Mouse (Mus musculus): ENCODE measurements around the gene Cd59a. TPM values are rescaled to one million over a fixed set of nuclear protein-coding genes. Genes with fewer than 3 reads are reported as not detected.

Cd59a gene
- polyA plus RNA-seq, 1 experiment from 2014 or later: 71.9 TPM

DNA sequence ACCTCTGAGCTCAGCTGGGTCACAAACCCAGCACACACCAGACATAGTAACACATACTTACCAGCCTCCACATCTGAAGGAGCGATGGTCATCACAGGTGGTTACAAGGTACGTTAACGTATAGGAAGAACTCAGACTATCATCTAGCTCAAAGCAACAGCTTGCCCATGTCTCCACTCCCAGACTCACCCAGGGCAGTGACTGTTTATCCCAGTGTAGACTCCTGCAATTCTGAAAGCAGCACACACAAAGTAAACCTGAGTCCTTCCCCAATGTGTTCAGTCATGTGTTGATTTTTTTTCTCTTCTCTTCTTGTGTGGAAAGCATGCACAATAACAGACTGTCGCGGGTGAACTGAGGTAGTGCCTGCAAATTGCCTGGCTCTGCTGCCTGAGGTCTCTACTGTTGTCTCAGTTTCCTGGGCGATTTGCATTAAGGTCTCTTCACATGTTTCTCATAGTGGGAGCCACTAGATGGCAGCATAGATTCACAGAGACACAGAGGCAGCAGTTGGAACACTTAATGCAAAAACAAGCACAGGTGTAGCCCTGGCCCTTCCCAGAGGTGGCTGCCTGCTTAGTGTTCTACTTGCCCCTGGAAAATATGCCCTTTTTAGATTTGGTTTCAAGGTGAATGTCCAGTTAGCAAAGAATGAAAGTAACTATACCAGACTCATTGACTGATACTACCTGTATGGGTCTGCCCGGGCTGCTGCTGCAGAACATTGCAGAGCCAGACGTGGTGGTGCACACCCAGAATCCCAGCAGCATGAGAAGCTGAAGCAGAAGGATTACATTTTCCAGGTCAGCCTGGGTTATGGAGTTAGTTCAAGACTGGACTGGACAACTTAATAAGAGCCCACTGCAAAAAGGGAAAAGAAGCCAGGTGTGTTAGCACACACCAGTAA lies 38.8 kb downstream of the Cd59a start:
- H3K4me2 ChIP-seq (replicated peaks; ENCODE audit: low read depth): no peak overlapping the region
- H3K9me3 ChIP-seq (ENCODE audit: control insufficient read depth): no peaks in the 10 kb centered on the region
- WGBS: 47% methylated on average over 8 of the region's 8 CpGs
- no peak overlapping the region for H3K27ac ChIP-seq (ENCODE audit: low read depth, low read length)
- H3K4me1 ChIP-seq (replicated peaks; ENCODE audit: control insufficient read depth, insufficient read depth, low read length): 0 out of 2 replicates have a peak, but pooled peaks cover 6% of the 10 kb centered on the region
- no peak overlapping the region for H3K4me3 ChIP-seq (ENCODE audit: low read depth, low read length)
- ATAC-seq: 0 out of 2 replicates have a peak, but pooled peaks have one; percentile 15
- no peaks in the 10 kb centered on the region for H3K27me3 ChIP-seq (replicated peaks; ENCODE audit: control insufficient read depth, insufficient read depth, low read length)
- H3K9ac ChIP-seq (ENCODE audit: low read depth, low read length): no peak overlapping the region
- TF ChIP-seq CTCF (IDR thresholded peaks at IDR 0.05; ENCODE audit: low read depth): peak; percentile 97
- no peaks in the 10 kb centered on the region for H3K36me3 ChIP-seq (ENCODE audit: control insufficient read depth, insufficient read depth)

- ATAC-seq: no peak
- H3K9me3 ChIP-seq (ENCODE audit: control insufficient read depth): no peaks in the 10 kb centered on the region
- no peak overlapping the region for H3K27ac ChIP-seq (ENCODE audit: low read depth, low read length)
- TF ChIP-seq CTCF (IDR thresholded peaks at IDR 0.05; ENCODE audit: low read depth): no peak
- H3K27me3 ChIP-seq (replicated peaks; ENCODE audit: control insufficient read depth, insufficient read depth, low read length): no peaks in the 10 kb centered on the region
- no peak overlapping the region for H3K4me2 ChIP-seq (replicated peaks; ENCODE audit: low read depth)
- H3K9ac ChIP-seq (ENCODE audit: low read depth, low read length): no peak overlapping the region
- WGBS: 69% methylated on average over 2 of the region's 2 CpGs
- H3K4me3 ChIP-seq (ENCODE audit: low read depth, low read length): no peak overlapping the region
- 0 out of 2 replicates have a peak, but pooled peaks cover 6% of the 10 kb centered on the region for H3K4me1 ChIP-seq (replicated peaks; ENCODE audit: control insufficient read depth, insufficient read depth, low read length)
- no peaks in the 10 kb centered on the region for H3K36me3 ChIP-seq (ENCODE audit: control insufficient read depth, insufficient read depth)
These were observed 40.3 kb downstream of the Cd59a start for GRCm38 (mm10) chr2:104135920-104136319.

DNA sequence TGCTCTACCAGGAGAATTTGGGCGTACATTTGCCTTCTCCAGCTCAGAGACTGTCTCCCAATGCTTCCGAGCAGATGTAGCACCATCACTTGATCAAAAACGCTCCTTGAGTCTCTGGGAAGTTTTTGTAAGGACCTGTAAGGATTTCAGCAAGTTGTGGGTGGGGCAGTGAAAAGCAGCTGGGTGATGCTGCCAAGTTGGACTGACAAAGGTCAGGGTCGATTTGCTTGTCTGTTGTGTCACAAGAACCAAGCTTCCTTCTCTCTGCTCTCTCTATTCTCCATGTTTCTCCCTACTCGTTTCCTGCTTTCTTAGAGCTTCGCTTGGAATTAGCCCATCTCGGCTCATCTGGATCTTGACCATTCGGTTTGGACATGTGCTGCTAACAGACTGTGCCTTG lies 46.5 kb downstream of the Cd59a start:
- H3K4me1 ChIP-seq (replicated peaks; ENCODE audit: control insufficient read depth, insufficient read depth, low read length): no peaks in the 10 kb centered on the region
- no peaks in the 10 kb centered on the region for H3K9me3 ChIP-seq (ENCODE audit: control insufficient read depth)
- 90% methylated on average over 8 of the region's 8 CpGs for WGBS
- H3K4me3 ChIP-seq (ENCODE audit: low read depth, low read length): no peak overlapping the region
- no peaks in the 10 kb centered on the region for H3K27me3 ChIP-seq (replicated peaks; ENCODE audit: control insufficient read depth, insufficient read depth, low read length)
- no peak overlapping the region for H3K27ac ChIP-seq (ENCODE audit: low read depth, low read length)
- TF ChIP-seq CTCF (IDR thresholded peaks at IDR 0.05; ENCODE audit: low read depth): no peak
- no peaks in the 10 kb centered on the region for H3K36me3 ChIP-seq (ENCODE audit: control insufficient read depth, insufficient read depth)
- no peak overlapping the region for H3K9ac ChIP-seq (ENCODE audit: low read depth, low read length)
- ATAC-seq: no peak
- H3K4me2 ChIP-seq (replicated peaks; ENCODE audit: low read depth): no peak overlapping the region

GRCm38 (mm10) chr2:104144004-104144403 lies 48.4 kb downstream of the Cd59a start:
- 84% methylated on average over 12 of the region's 12 CpGs for WGBS
- Histone ChIP-seq H3K9ac (ENCODE audit: low read depth, low read length) (no peak overlapping the region), H3K27ac (ENCODE audit: low read depth, low read length) (no peak overlapping the region), H3K4me2 (replicated peaks; ENCODE audit: low read depth) (no peak overlapping the region), H3K4me1 (replicated peaks; ENCODE audit: control insufficient read depth, insufficient read depth, low read length) (no peaks in the 10 kb centered on the region), H3K27me3 (replicated peaks; ENCODE audit: control insufficient read depth, insufficient read depth, low read length) (no peaks in the 10 kb centered on the region), H3K9me3 (ENCODE audit: control insufficient read depth) (no peaks in the 10 kb centered on the region), H3K36me3 (ENCODE audit: control insufficient read depth, insufficient read depth) (no peaks in the 10 kb centered on the region), H3K4me3 (ENCODE audit: low read depth, low read length) (no peak overlapping the region)
- no peak for TF ChIP-seq CTCF (IDR thresholded peaks at IDR 0.05; ENCODE audit: low read depth)
- no peak for ATAC-seq

GRCm38 (mm10) chr2:104145983-104146382 lies 50.4 kb downstream of the Cd59a start:
- H3K9ac ChIP-seq (ENCODE audit: low read depth, low read length): no peak overlapping the region
- 37% methylated on average over 1 of the region's 1 CpGs for whole genome bisulfite sequencing
- peak; percentile 74; the same call in 1 of the 2 replicates for ATAC-seq
- H3K4me1 ChIP-seq (replicated peaks; ENCODE audit: control insufficient read depth, insufficient read depth, low read length): no peaks in the 10 kb centered on the region
- no peak overlapping the region for H3K27ac ChIP-seq (ENCODE audit: low read depth, low read length)
- H3K36me3 ChIP-seq (ENCODE audit: control insufficient read depth, insufficient read depth): no peaks in the 10 kb centered on the region
- H3K4me2 ChIP-seq (replicated peaks; ENCODE audit: low read depth): no peak overlapping the region
- H3K4me3 ChIP-seq (ENCODE audit: low read depth, low read length): no peak overlapping the region
- peak; percentile 38 for TF ChIP-seq CTCF (IDR thresholded peaks at IDR 0.05; ENCODE audit: low read depth)
- H3K9me3 ChIP-seq (ENCODE audit: control insufficient read depth): no peaks in the 10 kb centered on the region
- no peaks in the 10 kb centered on the region for H3K27me3 ChIP-seq (replicated peaks; ENCODE audit: control insufficient read depth, insufficient read depth, low read length)

- WGBS: 55% methylated on average over 4 of the region's 4 CpGs
- Histone ChIP-seq H3K9me3 (ENCODE audit: control insufficient read depth) (no peaks in the 10 kb centered on the region), H3K27ac (ENCODE audit: low read depth, low read length) (no peak overlapping the region), H3K4me3 (ENCODE audit: low read depth, low read length) (no peak overlapping the region), H3K4me2 (replicated peaks; ENCODE audit: low read depth) (no peak overlapping the region), H3K36me3 (ENCODE audit: control insufficient read depth, insufficient read depth) (no peaks in the 10 kb centered on the region), H3K27me3 (replicated peaks; ENCODE audit: control insufficient read depth, insufficient read depth, low read length) (no peaks in the 10 kb centered on the region), H3K9ac (ENCODE audit: low read depth, low read length) (no peak overlapping the region), H3K4me1 (replicated peaks; ENCODE audit: control insufficient read depth, insufficient read depth, low read length) (no peaks in the 10 kb centered on the region)
- no peak for TF ChIP-seq CTCF (IDR thresholded peaks at IDR 0.05; ENCODE audit: low read depth)
- no peak for ATAC-seq
These were observed 52.4 kb downstream of the Cd59a start for GRCm38 (mm10) chr2:104147910-104148561.
